Mouse (Mus musculus): ENCODE measurements at regions not wholly inside any gene's neighbourhood (a gene's known extent, or its start where the extent isn't known, plus 50 kb on each side); places are given as distances from the start of the nearest gene placed in this dataset.

DNA sequence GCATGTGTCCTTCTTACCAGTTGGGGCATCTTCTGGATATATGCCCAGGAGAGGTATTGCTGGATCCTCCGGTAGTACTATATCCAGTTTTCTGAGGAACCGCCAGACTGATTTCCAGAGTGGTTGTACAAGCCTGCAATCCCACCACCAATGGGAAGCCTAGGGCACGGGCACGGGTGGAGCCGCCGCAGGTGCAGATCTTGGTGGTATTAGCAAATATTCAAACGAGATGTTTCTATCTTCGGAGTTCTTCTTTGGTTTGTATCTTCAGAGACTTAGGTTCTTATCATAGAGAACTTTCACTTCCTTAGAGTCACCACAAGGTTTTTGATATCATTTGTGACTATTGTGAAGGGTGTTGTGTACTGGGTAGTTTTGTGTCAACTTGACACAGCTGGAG is 103.1 kb downstream of the Btbd35f12 start:
- DNase-seq (ENCODE audit: low read depth, low spot score) = peak; percentile 2

Measured in ES-CJ7 (cell line).